Mouse (Mus musculus) layer of hippocampus, adult 2 months (tissue): ENCODE data around the gene Olfr91. TPM values are rescaled to one million over a fixed set of nuclear protein-coding genes. Genes with fewer than 3 reads are reported as not detected.
"Not testable (repeated sequence)": the region's sequence is repeated elsewhere in the genome, so short reads cannot be mapped to it uniquely, and the experiment has no call there.

Experiments
- DNase-seq, 2 experiments: peaks; one replicate each; pipeline ENCODE4 v3.0.0; 2022; ENCODE audit warnings: low spot score in 2 of 2
- H3K27ac ChIP-seq: fragments of 200-600 bp; 2 replicates; pipeline ENCODE4 v1.8.1; 2022
- H3K4me3 ChIP-seq: fragments of 200-600 bp; 2 replicates; pipeline ENCODE4 v1.8.1; 2022; ENCODE audit warnings: mild to moderate bottlenecking
- CTCF ChIP-seq: fragments of 200-600 bp; conservative IDR thresholded peaks from 2 replicates; pipeline ENCODE4 v1.8.1; 2022; ENCODE audit warnings: antibody characterized with exemption, mild to moderate bottlenecking, moderate library complexity
- long read RNA-seq, 2 experiments: library from polyadenylated mRNA; stranded (forward); transcript quantifications; one replicate each; pipeline ENCODE4 v2.0.0; 2021; ENCODE audit warnings: borderline mapping rate in 2 of 2
- total RNA-seq, 2 experiments: library from RNA; stranded (reverse); gene quantifications; 2 replicates each; pipeline ENCODE4 v1.2.3; 2021

Gene Olfr91
- total RNA-seq: not detected
- long read RNA-seq, experiment 1: 0 reads
- long read RNA-seq, experiment 2: 0 reads

DNA sequence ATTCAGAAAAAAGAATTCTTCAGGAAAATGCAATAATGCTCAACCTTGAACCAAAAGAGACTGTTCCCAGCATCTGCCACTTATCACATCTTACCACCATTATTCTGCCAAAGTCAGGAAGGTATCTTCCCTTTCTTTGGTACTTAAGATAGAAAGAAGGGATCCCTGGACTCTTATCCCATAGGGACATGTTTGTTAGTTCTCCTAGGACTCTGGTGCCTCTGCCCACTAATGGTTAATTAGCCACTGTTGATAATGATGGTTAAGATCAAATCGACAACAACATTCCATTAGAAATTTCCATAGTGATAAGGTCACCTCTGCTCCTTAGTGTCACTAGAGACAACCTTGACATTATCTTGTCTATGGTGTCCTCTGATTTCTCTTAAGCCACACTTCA lies at the start of gene Olfr91:
TSS of gene Olfr91 (minus strand) at position 101 of the 400 bp plus-strand sequence.
- Histone ChIP-seq H3K4me3 (no peak within 1 kb of the TSS), H3K27ac (no peak within 1 kb of the TSS)
- DNase-seq: no peak
- no peak for TF ChIP-seq CTCF

DNA sequence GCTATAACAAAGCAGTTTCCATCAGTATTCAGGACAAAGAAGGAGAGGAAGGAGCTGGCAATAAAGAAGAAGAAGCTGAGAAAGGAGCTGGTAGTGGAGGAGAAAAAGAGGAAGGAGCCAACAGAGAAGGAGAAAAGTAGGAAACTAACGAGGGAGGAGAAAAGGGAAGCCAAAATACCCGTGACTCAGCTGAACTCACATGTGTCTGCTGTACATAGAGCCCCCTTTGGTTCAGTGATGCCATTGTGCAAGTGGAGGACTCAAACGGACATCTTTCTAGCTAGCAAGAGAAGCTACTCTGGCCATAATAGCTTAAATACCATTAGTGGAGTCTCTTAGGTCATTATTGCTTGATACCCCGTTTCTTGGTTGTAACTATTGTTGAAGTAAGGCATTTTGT lies 33.3 kb upstream of the Olfr91 start:
- not testable (repeated sequence) for H3K4me3 ChIP-seq, DNase-seq, H3K27ac ChIP-seq

DNA sequence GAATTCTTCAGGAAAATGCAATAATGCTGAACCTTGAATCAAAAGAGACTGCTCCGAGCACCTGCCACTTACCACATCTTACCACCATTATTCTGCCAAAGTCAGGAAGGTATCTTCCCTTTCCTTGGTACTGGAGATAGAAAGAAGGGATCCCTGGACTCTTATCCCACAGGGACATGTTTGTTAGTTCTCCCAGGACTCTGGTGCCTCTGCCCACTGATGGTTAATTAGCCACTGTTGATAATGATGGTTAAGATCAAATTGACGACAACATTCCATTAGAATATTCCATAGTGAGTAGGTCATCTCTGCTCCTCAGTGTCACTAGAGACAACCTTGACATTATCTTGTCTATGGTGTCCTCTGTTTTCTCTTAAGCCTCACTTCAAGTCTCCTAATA lies 21.9 kb upstream of the Olfr91 start, which contains the start of gene Olfr92:
TSS of gene Olfr92 (minus strand) at position 101 of the 400 bp plus-strand sequence.
- H3K27ac ChIP-seq: no peak within 1 kb of the TSS
- TF ChIP-seq CTCF: no peak

DNA sequence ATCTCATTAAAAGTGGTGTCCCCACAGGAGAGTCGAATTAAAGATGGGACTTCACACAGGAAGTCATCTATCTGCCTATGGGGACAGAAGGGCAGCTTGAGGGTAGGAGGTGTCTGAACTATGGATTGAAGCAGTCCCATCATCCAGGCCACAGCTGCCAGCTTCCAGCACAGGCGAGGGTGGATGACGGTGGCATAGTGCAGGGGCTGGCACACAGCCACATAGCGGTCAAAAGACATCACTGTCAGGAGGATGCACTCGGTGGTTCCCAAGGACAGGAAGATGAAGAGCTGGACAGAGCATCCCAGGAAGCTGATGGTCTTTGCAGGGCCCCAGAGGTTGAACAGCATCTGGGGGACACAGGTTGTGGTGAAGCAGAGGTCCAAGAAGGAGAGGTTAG lies 4.8 kb downstream of the Olfr91 start:
- no peak for DNase-seq
- Histone ChIP-seq H3K27ac (no peak overlapping the region), H3K4me3 (no peak overlapping the region)
- no peak for TF ChIP-seq CTCF

More for the DNA sequence above, 21.9 kb upstream of the Olfr91 start, which contains the start of gene Olfr92:
- no peak for DNase-seq
- H3K4me3 ChIP-seq: no peak within 1 kb of the TSS

DNA sequence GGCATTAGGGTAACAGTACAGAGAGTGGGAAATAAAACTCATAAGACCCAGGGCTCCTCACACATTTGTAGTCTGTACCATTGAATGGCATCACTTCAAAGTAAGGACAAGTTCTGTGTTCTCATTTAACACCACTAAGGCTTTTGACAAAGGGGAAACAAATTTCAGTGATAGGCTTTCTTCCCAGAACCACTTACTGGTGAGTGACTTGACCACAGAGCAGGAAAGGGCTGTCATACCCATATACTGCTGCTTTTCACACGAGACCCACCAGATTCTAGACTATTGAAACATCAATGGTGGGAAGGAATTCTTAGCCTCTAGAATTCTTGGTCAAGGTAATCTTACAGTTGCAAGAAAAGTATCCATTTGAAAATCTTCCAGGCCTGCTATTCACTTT lies 5.9 kb downstream of the Olfr91 start:
- H3K27ac ChIP-seq: no peak overlapping the region
- DNase-seq: no peak
- no peak for TF ChIP-seq CTCF
- no peak overlapping the region for H3K4me3 ChIP-seq

DNA sequence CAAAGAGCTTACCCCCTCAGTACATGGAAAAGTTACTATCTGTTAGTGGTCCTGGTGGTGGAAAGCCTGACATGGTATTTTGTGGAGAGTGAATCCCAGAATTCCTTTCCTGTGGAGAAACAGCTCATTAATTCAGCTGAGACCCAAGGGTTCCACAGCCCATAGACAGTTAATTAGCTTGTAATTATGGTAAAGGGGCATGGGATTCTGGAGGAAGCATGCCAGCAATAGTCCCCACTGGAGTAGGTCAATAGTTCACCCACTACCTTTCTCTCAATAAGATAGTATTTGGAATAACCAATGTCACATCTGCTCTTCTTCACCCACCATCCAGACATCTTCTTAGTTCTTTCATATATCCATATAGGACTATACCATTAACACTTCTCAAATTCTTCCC lies 9.7 kb downstream of the Olfr91 start, which contains the start of gene Olfr90:
TSS of gene Olfr90 (minus strand) at position 101 of the 400 bp plus-strand sequence.
- H3K4me3 ChIP-seq: no peak within 1 kb of the TSS
- no peak within 1 kb of the TSS for H3K27ac ChIP-seq
- no peak for TF ChIP-seq CTCF
- no peak for DNase-seq

DNA sequence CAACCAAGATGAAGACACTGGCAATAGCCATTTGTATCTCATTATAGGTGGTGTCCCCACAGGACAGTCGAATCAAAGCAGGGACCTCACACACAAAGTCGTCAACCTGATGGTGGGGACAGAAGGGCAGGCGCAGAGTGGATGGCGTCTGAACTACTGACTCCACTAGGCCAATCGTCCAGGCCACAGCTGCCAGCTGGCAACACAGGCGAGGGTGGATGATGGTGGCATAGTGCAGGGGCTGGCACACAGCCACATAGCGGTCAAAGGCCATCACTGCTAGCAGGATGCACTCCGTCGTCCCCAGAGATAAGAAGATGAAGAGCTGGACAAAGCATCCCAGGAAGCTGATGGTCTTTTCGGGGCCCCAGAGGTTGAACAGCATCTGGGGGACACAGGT lies 12.5 kb downstream of the Olfr91 start:
- H3K4me3 ChIP-seq: no peak overlapping the region
- DNase-seq: no peak
- TF ChIP-seq CTCF: no peak
- H3K27ac ChIP-seq: no peak overlapping the region

DNA sequence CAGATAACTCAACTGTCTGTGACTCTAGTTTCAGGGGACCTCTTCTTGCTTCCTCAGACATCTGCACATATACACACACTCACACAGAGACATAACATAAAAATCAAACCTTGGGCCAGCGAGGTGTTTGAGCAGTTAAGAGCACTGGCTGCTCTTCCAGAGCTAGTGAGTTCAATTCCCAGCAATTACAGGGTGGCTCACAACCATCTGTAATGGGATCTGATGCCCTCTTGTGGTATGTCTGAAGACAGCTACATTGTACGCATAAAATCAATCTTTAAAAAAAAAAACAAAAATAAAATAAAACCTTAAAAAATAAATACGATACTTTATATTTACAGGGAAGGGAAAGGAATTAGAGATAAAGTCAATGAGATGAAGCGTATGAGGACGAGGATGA lies 13.4 kb downstream of the Olfr91 start:
- peak; percentile 72 for TF ChIP-seq CTCF
- DNase-seq: no peak
- Histone ChIP-seq H3K27ac (no peak overlapping the region), H3K4me3 (no peak overlapping the region)

DNA sequence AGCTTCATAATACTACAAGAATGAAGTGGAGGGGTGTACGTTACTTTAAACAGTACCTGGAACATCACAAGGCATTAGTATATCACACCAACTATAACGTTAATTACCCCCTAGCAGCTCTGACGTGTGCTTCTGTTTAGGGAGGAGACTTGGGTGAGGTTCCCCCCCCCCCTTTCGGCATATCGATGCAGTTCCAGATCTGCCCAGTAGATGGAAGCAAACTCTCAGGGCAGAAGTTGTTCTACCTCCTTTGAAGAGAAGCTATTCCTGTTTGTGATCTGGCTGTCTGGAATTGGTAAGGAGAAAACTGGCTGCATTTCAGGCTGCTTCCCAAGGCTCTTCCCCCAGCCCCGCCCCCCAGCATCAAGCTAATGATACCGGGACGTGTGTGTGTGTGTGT lies 14.8 kb downstream of the Olfr91 start:
- H3K4me3 ChIP-seq: no peak overlapping the region
- H3K27ac ChIP-seq: no peak overlapping the region
- TF ChIP-seq CTCF: peak; percentile 79
- DNase-seq: peak in 1 of 2 experiments; percentile 75

DNA sequence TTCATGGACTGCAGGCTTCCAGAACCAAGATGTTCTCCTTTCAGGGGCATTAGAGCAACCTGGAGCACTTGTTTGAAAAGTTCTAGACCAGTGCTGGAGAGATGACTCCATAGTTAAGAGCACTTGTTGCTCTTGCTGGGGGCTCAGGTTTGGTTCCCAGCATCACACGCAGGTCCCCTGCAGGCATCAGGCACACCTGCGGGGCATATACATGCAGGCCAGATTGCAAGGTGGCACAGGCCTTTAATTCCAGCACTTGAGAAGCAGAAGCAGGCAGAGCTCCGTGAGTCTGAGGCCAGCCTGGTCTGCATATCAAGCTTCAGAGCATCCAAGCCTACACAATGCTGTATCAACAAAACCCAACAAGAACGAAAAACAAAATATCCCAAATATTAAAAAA lies 16.4 kb downstream of the Olfr91 start:
- DNase-seq: no peak
- Histone ChIP-seq H3K27ac (no peak overlapping the region), H3K4me3 (no peak overlapping the region)
- no peak for TF ChIP-seq CTCF

DNA sequence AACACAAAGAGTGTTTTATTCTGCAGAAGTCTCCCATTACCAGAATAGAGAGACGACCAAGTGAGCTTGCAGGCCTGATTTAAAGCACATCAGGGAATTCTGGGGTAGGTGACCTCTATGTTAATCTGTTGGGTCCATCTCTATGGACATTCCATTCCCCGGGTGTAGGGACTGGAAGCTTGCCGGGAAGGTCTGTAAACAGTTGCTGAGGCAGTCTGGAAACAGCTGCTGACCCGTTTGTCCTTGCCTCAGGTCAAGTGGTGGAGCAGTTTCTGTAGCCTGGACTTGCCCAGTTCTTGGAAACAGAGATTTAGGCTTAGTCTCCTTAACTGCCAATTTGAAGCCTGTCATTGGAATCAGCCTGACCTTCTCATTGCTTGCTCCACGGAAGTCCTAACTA lies 18.0 kb downstream of the Olfr91 start:
- no peak overlapping the region for H3K4me3 ChIP-seq
- no peak for DNase-seq
- H3K27ac ChIP-seq: peak overlapping the region; percentile 46; the same call in 1 of the 2 replicates
- no peak for TF ChIP-seq CTCF

DNA sequence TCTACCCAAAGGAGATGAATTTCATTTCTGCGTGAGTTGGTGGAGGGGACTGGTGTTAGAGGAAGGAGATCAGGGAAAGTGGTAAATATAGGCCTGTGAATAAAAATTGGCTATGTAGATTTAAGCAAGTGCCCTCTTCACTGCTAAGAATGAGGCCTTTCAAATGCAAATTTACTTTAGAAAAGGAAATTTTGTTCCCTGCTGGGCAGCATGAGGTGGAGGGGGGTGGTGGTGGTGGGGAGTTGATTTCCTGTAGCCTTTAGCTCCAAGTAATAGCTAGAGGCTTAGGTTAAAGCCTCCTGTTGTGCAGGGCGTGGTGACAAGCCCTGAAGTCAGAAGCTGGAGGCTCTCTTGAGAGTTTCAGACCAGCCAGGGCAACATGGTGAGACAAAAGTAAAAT lies 19.1 kb downstream of the Olfr91 start:
- H3K27ac ChIP-seq: peak overlapping the region; percentile 65
- DNase-seq: no peak
- H3K4me3 ChIP-seq: no peak overlapping the region
- TF ChIP-seq CTCF: no peak

DNA sequence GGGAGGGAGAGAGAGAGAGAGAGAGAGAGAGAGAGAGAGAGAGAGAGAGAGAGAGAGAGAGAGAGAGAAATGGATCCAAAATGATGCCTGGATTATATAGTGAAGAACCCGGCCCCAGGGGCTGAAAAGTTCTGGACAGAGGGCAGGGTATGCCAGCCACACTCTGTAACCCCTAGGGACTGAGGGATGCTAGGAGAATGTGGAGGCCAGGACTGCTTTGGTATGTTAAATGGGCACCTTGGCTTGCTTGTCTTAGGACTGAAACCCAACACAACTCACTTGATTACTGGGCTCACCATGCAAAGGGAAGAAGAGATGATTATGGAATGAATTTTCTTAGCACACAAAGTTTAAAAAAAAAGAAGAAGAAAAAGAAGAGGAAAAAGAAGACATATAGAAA lies 19.9 kb downstream of the Olfr91 start:
- no peak for TF ChIP-seq CTCF
- Histone ChIP-seq H3K4me3 (no peak overlapping the region), H3K27ac (no peak overlapping the region)
- DNase-seq: no peak

DNA sequence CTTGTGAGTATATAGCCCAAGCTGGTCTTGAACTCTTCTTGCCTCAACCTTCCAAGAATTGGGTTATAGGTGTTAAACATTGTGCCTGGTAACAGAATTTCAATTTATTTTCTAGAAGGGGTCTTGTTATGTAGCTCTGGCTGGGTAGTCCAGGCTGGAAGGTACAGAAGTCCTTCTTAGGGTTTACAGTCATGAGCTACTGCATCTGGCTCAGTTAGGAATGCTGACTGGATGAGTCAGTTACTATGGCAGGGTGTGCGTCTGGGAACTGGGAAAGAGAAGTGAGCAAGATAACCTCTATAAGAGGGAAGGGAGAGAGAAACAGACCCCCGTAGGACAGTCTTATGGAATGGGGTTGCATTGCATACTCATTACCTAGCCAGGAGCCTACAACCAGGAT lies 22.3 kb downstream of the Olfr91 start:
- Histone ChIP-seq H3K4me3 (no peak overlapping the region), H3K27ac (no peak overlapping the region; the same call in 1 of the 2 replicates)
- no peak for TF ChIP-seq CTCF
- DNase-seq: no peak

DNA sequence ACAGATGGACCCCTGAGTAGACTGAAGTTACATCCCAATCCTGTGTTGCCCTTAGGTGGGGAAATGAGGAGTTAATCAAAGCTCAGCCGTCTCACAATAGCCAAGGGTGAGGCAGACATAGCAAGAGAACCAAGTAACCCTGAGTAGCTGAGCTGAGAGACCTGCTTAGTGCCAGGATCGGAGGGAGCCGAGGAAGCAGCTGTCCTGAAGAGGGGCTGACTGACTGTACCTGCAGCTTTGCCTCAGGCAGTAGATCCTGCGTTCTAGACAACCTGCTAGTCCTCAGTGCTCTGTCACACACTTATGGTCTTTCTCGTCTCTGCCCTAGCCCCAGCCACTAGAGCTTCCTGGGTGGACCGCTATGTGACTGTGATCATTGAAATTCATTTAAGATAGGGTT lies 22.9 kb downstream of the Olfr91 start:
- peak overlapping the region; percentile 32; the same call in 1 of the 2 replicates for H3K27ac ChIP-seq
- TF ChIP-seq CTCF: no peak
- H3K4me3 ChIP-seq: no peak overlapping the region
- DNase-seq: no peak
